Mouse (Mus musculus) induced T-regulatory cell, adult 2 months (primary cell): Measurements from ENCODE around the gene Cdh4.

Experiments used
- DNase-seq: peaks from one replicate; pipeline ENCODE4 v3.0.0-alpha.2; 2012; ENCODE audit warnings: low read depth

Gene Cdh4

DNA sequence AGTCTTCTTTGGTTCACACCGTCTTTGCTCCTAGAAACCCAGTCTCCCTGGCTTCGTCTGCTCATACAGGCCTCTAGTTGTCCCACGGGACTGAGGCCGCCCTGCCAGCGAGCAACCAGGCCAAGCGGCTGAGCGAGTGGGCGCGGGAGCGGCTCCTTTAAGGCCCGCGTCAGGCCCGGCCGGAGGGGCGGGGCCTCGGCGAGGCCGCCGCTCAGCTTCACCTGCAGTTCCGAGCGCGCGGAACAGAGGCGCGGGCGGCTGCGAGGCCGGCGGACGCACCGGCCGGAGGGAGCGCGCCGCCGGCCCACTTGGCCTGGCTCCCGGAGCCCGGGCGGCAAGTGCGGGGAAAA, at the start of gene Cdh4:
TSS of gene Cdh4 (plus strand) at position 241 of the 350 bp plus-strand sequence.
- DNase-seq = no peak

DNA sequence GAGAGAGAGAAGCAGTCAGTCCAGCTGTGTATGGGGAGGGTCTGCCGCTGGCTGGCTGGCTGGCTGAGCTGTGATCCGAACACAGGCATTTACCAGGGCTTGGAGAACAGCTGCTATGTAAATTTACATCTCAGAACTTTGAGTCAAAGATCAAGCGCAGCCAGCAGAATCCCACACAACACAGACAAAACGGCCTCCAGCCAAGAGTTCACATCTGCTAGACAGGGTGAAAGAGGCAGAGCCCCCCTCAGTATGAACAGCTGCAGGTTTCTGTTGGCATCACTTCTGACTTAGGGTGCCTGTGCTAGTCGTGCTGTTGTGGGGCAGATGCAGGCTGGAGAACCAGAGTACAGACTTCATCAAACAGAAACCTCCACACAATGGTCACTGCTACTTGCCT, 46.8 kb upstream of the Cdh4 start:
- no peak for DNase-seq

GRCm38 (mm10) chr2:179399645-179400249, 42.5 kb upstream of the Cdh4 start:
- no peak for DNase-seq

- DNase-seq = no peak
Observed at GRCm38 (mm10) chr2:179410866-179411561, 31.2 kb upstream of the Cdh4 start.

GRCm38 (mm10) chr2:179412966-179413365, 29.3 kb upstream of the Cdh4 start:
- DNase-seq = no peak

DNA sequence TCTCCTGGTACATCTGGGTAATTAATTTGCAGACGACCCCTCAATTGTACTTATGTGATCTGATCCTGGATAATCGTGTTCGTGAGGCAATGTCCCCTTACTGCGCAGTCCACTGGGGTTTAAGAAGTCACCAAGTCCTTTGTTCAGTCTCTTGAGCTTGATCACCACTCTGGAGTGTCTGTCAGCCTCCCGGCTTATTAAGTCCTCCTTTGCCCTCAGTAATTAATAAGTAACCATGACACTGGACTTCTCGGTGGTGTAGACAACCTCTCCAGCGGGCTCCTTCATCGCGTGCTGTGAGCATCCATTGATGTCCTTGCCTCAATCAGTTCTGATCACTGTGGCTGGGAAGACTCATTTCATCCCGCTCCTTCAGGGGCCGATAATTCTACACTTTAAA, 28.0 kb upstream of the Cdh4 start:
- DNase-seq = no peak

DNA sequence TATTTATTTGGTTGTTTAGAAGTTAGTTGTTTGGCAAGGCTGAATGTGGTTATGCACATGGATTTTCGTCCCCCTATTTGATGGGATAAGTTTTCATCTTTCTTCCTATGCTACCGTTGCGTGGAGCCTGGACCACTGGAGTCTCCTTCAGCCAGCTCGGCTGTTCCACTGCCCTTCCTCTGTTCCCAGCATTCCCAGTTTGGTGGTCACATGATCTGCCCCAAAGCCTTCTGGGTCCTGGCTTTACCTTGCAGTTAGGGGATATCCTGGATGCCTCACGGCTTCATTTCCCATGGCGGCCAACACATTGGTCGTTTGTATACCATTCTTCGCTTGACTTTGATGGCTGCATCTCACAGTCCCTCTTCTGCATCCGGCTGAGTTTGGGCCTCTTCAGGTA, 27.5 kb upstream of the Cdh4 start:
- no peak for DNase-seq

DNA sequence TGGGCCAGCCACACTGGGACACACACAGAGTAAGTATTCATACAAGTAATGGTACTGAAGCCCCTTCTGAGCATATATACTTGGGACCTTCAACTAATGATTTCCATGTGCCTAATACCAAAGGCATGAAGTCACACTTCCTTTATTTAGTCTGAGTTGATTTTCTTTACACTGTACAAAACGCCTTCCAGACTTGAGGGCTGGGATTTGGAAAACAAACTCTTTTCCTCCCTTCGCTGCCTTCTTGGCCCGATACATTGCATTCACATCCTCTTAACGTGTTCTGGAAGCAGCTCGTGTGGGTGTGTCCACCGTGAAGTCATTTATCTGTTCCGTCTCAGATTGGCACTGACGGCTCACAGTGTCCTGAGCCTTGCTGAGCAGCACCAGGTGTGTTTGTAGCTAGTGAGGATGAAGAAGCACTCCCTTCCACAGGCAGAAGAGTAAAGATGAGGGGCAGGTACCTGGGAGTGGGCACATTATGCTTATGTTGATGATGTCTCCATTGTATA, 26.3 kb upstream of the Cdh4 start:
- no peak for DNase-seq

GRCm38 (mm10) chr2:179416587-179417227, 25.5 kb upstream of the Cdh4 start:
- DNase-seq = no peak

DNA sequence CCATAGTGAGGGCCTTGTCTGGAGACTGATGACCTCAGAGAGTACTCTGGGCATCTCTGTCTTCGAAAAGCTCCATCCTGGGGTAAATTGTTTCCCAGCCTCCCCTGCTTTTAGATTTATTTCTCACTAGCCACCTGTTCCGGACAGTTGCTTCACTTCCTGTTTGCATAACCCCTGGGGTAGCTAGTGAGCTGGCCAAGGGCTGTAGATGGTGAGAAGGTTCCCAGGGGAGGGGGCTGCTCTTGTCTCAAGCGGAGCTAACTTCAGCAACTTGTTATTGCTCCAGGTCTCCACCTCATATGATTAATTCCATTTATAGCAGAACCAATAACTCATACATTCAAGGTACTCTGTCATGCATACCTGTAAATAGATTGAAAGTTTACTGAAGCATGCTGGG, 16.6 kb upstream of the Cdh4 start:
- no peak for DNase-seq

DNA sequence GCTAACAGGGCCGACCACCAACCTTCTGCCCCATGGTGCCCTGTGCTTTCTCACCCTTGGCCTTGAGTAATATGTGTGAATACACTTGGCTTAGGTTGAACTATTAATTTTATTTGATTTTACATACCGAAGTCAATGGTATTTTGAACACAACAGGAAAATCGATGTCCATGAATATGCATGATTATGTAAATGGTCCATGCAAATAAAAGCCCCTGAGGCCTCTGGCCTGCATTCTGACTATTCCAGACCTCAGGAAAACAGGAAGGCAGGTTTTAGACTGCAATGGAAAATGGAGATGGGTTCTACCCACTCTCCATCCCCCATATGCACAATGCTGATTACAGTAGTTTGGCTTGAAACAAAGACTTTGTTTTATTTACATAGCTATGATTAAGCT, 13.3 kb upstream of the Cdh4 start:
- DNase-seq = no peak

DNA sequence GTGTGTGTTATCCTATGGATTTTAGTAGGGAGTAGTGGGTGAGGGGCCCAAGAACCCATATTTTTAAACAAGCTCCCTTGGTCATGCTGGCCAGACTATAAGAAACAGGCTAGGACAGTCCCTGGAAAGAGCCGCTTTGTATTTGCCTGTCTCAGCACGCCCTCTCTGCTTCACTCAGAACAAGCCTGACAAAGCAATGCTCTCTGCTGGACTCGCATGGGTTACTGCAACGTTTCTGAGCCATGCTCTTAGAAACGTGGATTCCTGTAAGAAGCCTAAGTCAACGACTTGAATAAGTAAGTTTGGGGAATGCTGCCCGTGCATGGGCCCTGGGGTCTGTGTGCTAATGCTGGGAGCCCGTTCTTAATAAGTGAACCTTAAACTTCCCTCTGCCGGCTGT, 2.1 kb upstream of the Cdh4 start:
- DNase-seq = no peak

DNA sequence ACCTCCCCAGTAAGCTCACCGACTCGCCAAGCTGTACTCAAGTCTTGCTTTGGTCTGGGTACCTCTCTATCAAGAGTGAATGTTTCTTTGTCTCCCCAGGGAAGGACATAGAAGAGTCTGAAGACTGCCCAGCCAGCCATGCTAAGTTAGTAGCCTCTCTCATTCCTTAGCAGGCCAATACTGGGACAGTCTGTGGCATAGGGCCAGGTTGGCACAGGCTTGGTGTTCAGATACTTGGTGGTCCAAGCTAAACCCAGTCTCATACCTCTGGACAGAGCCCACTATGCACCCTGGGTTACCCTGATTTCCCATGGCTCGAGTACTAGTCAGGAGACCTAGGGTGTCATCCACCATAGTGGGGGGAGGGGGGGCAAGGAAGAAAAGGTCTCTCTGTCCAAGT, 1.1 kb upstream of the Cdh4 start:
- DNase-seq = no peak

DNA sequence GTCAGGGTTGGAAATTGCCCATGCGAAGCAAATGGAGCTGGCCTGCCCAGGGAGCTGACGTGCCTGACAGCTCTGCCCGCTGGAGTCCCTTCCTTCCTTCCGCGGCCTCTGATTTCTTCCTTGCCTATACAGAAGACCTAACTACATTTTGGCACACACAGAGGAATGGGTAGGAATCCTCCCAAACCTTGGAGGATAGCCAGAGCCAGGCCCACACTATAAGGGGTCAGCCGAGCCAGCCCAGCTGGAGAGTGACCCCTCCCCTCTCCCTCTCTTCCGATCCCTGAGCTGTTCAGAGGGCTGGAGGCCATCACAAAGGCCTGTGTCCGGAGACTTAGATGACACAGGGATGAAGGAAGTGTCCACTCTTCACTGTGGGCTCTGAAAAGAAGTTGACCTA, 514 bp upstream of the Cdh4 start:
- DNase-seq = no peak

DNA sequence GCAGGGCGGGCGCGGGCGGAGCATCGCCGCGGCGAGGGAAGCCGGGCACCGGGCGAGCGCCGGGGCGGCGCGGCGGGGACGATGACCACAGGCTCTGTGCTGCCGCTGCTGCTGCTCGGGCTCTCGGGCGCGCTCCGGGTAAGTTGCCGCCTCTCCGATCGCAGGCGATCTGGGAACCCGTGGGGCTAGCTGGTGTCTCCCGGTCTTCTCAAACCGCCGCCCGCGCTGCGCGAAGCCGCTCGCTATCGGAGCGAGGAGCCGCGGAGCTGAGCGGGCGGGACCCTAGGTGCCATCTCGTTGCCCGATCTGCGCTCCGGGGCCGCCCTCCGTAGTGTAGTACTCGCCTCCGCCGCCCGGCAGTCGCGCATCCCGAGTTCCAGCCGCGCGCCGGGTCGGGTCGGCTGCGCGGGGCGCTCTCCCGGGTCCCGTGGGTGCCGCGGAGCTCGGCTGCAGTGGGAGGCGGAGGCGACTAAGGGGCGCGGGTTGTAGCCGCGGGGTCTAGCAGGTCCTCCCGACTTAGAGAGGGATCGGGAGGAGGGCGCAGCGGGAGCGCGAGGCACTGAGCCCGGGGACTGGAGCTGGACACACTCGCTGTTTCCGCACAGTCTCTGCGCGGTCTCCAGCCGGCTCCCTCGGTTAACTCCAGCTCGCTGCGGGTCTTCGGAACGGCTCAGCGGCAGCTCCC, 452 bp downstream of the Cdh4 start:
- DNase-seq = peak; percentile 1

GRCm38 (mm10) chr2:179443226-179443815, 1.1 kb downstream of the Cdh4 start:
- no peak for DNase-seq

DNA sequence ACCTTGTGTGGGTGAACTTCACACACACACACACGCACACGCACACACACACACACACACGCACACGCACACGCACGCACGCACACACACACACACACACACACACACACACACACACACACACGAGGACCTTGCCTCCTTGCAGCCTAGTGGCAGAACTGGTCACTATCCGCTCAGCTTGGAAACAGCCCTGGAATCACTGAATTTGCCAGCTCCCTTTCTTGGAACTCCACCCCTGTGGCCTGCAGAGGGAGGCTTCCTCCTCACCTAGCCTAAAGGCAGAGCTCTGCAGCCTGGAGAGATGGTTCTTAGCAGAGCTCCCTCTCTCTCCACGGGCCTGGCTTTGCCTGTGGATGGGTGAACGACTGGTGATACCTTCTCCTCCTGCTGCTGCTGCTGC, 1.7 kb downstream of the Cdh4 start:
- DNase-seq = no peak

DNA sequence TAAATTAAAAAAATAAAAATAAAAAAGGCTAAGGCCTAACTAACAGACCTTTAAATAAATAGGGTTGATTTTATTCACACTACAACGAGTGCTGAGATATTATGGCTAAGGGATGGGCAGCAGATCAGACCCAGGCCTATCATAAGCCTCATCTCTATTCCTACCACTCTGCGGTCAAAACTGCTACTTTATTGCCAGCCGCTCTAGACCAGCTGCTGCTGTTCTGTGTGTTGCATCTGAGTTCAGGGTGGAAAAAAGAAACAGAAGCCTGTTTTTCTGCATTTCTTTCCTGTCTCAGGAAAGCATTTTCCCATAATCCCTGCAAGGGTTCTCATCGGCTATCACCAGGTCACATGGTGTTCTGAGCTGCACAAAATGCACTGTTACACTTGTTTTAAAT, 6.0 kb downstream of the Cdh4 start:
- DNase-seq = no peak

GRCm38 (mm10) chr2:179449018-179449417, 6.8 kb downstream of the Cdh4 start:
- DNase-seq = no peak

DNA sequence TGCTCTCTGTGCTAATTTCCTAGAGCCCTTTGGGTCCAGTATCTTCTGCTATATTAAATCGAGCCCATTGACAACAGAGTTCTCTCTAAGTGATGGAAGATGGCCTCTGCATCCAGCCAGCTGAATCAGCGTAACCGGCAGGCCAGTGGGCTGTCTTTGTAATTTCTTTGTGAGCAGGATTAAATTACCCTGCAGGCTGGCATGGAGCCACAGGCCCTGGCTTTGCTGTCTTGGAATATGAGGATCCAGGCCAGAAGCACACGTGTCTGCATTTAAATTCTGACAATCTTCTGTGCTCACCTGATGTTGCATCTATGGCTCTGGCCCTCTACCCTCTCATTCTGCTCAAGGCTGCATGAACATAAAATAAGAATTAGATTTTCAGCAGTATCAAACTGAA, 17.0 kb downstream of the Cdh4 start:
- DNase-seq = no peak

DNA sequence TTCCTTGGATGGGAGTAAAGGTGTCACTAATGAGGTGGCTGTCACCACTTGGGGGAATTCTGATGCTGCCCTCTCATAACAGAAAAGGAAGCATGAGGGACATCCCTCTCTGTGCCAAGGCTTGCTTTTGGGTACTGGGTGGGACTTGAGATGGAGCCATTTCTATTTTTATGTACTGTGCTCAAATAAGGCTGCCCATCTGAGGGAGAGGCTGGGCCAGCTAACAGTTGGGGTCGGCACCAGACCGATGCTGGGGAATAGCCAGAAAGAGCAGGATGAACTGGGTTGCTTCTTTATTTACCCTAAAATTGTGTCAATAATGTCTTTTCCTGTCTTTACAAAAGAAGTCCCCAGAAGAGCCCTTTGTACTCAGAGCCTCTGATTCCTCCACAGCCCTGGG, 17.4 kb downstream of the Cdh4 start:
- DNase-seq = no peak

DNA sequence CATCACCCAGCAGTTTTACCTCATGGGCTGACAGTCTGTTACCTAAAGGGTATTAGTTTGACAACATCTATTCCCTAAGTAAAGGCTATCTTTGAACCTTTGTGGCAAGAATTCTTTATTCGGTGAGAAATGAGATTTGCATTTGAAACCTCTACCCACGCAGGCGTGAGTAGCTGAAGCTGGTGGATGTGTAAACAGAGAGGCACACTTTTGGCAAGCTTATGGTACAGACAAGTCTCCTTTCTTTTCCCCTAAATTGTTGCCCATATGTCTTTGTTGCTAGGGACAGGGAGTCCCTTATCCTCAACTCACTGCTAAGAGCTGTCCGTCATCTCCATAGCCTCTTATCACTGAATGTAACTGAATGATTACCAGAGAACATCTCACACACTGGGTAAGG, 21.3 kb downstream of the Cdh4 start:
- no peak for DNase-seq
